Mouse (Mus musculus): ENCODE measurements around the gene Tmem210. TPM values are rescaled to one million over a fixed set of nuclear protein-coding genes. Genes with fewer than 3 reads are reported as not detected.

Tmem210 gene
- polyA plus RNA-seq, 1 experiment = not detected

DNA sequence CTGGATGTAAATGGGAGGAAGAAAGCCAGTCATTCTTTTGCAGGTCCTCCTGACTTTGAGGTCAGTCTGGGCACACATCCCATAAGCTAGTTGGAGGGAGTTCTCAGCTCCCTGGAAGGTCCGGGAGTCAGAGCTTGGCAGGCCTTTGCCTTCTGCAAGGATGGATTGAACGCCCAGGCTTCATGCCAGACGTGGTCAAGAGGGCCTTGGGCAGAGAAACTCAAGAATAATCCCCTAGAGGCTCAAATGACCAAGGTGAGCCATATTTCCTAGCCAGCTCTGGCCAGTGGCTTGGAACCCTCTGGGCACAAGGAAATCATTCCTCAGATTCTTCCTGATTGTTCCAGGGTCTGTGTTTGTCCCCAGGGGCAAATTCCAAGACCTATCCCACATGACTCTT is 23.1 kb upstream of the Tmem210 start:
- Histone ChIP-seq H3K36me3 (ENCODE audit: control insufficient read depth, insufficient read depth, low read length) (peaks cover 20% of the 10 kb centered on the region), H3K27me3 (ENCODE audit: control insufficient read depth, insufficient read depth, low read length) (no peaks in the 10 kb centered on the region), H3K4me1 (ENCODE audit: control insufficient read depth, insufficient read depth, insufficient read length, low read length) (peaks cover 6% of the 10 kb centered on the region; the same call in 1 of the 2 replicates), H3K4me3 (ENCODE audit: low read depth, low read length) (peak overlapping the region; percentile 80), H3K27ac (ENCODE audit: insufficient read depth, low read depth, low read length) (peak overlapping the region; percentile 98)
- TF ChIP-seq POLR2A (IDR thresholded peaks at IDR 0.05; ENCODE audit: low read depth, low read length) (peak; percentile 79; the same call in 1 of the 2 replicates), CTCF (IDR thresholded peaks at IDR 0.05; ENCODE audit: extremely low read depth, insufficient read length, insufficient replicate concordance, low read depth, low read length) (no peak)
- 24% methylated on average over 3 of the region's 3 CpGs for WGBS

DNA sequence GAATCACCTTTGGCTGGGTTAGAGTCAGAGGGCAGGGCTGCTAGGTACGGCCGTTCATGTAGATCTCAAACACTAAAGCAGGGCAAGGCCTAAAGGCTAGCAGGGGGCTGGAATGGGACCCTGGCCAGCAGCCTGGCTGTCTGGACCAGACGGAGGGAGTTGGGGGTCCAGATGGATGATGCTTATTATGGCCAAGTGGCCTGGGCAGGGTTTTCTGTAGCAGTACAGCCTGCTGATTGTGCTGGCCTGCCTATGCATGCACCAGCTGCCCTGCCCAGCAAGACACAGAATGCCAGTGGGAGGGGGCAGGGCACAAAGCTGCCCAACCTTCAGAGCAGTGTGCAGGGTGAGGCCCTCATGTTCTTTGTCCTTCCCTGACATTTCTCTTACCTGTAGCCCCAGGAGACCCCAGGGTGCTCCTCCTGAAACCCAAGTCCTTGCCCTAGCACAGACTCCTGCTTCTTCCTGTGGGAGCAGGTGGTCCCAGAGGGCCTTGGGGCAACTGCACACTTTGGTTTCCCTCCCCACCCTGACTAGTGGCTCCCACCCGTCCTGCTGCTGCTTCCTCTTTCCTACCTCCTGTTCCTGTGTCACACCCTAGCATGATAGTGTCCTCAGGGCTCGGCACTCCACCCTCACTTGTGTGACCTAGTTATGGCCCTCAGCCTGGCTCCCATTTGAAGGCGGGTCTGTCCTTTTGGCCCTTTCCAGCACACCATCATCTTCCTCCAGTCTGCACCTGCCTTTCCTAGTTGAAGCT is 21.9 kb upstream of the Tmem210 start:
- peaks cover 31% of the 10 kb centered on the region for H3K36me3 ChIP-seq (ENCODE audit: control insufficient read depth, insufficient read depth, low read length)
- peak overlapping the region; percentile 95 for H3K27ac ChIP-seq (ENCODE audit: insufficient read depth, low read depth, low read length)
- WGBS = 23% methylated on average over 6 of the region's 6 CpGs
- TF ChIP-seq CTCF (IDR thresholded peaks at IDR 0.05; ENCODE audit: extremely low read depth, insufficient read length, insufficient replicate concordance, low read depth, low read length) (no peak), POLR2A (IDR thresholded peaks at IDR 0.05; ENCODE audit: low read depth, low read length) (peak; percentile 53; the same call in 1 of the 2 replicates)
- no peaks in the 10 kb centered on the region for H3K27me3 ChIP-seq (ENCODE audit: control insufficient read depth, insufficient read depth, low read length)
- H3K4me3 ChIP-seq (ENCODE audit: low read depth, low read length) = peak overlapping the region; percentile 66
- peaks cover 6% of the 10 kb centered on the region; the same call in 1 of the 2 replicates for H3K4me1 ChIP-seq (ENCODE audit: control insufficient read depth, insufficient read depth, insufficient read length, low read length)

DNA sequence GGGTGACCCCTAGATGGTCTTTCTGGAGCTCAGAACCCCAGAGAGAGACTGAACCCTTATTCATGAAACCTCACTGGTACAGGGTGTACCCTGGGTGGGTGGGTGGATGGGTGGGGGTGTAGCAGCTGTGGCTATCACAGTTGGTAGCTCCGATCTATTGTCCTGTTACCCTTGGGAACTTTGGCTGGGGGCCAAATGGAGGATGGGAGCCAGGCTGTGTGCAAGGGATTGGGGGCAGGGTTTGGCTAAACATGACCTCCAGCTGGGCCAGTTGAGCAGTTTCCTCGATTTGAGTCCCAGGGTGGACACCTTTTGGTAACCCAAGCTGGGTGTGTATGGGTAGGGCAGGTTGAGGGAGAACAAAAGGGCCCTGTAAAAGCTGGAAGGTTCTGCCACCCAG is 21.2 kb upstream of the Tmem210 start:
- TF ChIP-seq POLR2A (IDR thresholded peaks at IDR 0.05; ENCODE audit: low read depth, low read length) (no peak), CTCF (IDR thresholded peaks at IDR 0.05; ENCODE audit: extremely low read depth, insufficient read length, insufficient replicate concordance, low read depth, low read length) (no peak)
- no peaks in the 10 kb centered on the region for H3K27me3 ChIP-seq (ENCODE audit: control insufficient read depth, insufficient read depth, low read length)
- peak overlapping the region; percentile 66 for H3K4me3 ChIP-seq (ENCODE audit: low read depth, low read length)
- peaks cover 32% of the 10 kb centered on the region for H3K36me3 ChIP-seq (ENCODE audit: control insufficient read depth, insufficient read depth, low read length)
- WGBS = 15% methylated on average over 2 of the region's 2 CpGs
- H3K27ac ChIP-seq (ENCODE audit: insufficient read depth, low read depth, low read length) = peak overlapping the region; percentile 95
- H3K4me1 ChIP-seq (ENCODE audit: control insufficient read depth, insufficient read depth, insufficient read length, low read length) = peaks cover 6% of the 10 kb centered on the region; the same call in 1 of the 2 replicates

DNA sequence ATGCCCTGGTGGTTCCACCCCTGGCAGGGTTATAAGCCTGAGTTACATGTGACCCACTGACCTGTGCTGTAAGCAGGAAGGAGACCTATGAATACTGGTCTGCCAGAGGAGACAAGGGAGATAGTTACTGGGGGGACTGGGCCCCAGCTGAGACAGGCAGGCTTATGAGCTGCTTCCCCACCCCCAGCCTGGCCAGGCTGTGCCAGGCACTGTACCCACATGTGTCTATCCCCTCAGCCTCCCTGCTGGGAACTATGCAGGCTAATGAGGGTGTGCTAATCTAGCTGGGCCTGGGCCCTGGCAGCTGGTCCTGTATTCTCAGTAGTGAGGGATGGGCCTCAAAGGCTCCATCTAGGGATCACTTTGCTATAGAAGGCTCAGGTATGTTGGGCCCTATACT is 20.7 kb upstream of the Tmem210 start:
- H3K27ac ChIP-seq (ENCODE audit: insufficient read depth, low read depth, low read length) = peak overlapping the region; percentile 95
- H3K36me3 ChIP-seq (ENCODE audit: control insufficient read depth, insufficient read depth, low read length) = peaks cover 32% of the 10 kb centered on the region
- no peak for TF ChIP-seq POLR2A (IDR thresholded peaks at IDR 0.05; ENCODE audit: low read depth, low read length)
- peak overlapping the region; percentile 66 for H3K4me3 ChIP-seq (ENCODE audit: low read depth, low read length)
- H3K4me1 ChIP-seq (ENCODE audit: control insufficient read depth, insufficient read depth, insufficient read length, low read length) = peaks cover 6% of the 10 kb centered on the region; the same call in 1 of the 2 replicates
- no peaks in the 10 kb centered on the region for H3K27me3 ChIP-seq (ENCODE audit: control insufficient read depth, insufficient read depth, low read length)

DNA sequence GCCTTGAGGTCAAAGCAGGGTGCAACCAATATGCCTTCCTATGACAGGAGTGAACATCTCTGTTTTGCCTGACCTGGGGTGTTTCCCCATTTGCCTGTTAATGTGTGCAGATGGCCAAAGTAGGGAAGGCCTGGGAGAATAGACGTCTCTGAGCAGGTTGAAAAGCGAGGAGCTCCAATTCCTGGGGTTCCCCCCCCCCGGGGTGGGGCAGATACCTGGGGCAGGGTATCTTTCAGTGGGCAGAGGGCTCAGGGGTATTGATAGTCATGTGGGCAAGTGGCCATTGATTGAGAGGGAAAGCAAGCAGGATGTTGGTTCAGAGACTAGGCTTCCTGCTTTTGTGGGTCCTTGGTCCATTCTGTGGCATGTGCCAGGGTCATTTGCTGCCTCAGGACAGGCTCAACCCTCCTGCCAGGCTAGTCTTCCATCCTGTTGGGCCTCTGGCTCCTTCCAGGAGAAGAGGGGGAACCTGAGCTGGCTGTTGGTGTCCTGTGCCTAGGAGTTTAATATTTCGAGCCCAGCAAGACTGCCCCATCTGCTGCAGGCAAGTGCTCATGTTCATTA is 20.1 kb upstream of the Tmem210 start:
- Histone ChIP-seq H3K4me1 (ENCODE audit: control insufficient read depth, insufficient read depth, insufficient read length, low read length) (peaks cover 9% of the 10 kb centered on the region), H3K27me3 (ENCODE audit: control insufficient read depth, insufficient read depth, low read length) (no peaks in the 10 kb centered on the region), H3K27ac (ENCODE audit: insufficient read depth, low read depth, low read length) (0 out of 2 replicates have a peak overlapping the region, but pooled peaks have one; percentile 95), H3K4me3 (ENCODE audit: low read depth, low read length) (0 out of 2 replicates have a peak overlapping the region, but pooled peaks have one; percentile 4), H3K36me3 (ENCODE audit: control insufficient read depth, insufficient read depth, low read length) (peaks cover 32% of the 10 kb centered on the region)
- WGBS = 56% methylated on average over 4 of the region's 4 CpGs
- TF ChIP-seq CTCF (IDR thresholded peaks at IDR 0.05; ENCODE audit: extremely low read depth, insufficient read length, insufficient replicate concordance, low read depth, low read length) = no peak
- TF ChIP-seq POLR2A (IDR thresholded peaks at IDR 0.05; ENCODE audit: low read depth, low read length) = no peak

DNA sequence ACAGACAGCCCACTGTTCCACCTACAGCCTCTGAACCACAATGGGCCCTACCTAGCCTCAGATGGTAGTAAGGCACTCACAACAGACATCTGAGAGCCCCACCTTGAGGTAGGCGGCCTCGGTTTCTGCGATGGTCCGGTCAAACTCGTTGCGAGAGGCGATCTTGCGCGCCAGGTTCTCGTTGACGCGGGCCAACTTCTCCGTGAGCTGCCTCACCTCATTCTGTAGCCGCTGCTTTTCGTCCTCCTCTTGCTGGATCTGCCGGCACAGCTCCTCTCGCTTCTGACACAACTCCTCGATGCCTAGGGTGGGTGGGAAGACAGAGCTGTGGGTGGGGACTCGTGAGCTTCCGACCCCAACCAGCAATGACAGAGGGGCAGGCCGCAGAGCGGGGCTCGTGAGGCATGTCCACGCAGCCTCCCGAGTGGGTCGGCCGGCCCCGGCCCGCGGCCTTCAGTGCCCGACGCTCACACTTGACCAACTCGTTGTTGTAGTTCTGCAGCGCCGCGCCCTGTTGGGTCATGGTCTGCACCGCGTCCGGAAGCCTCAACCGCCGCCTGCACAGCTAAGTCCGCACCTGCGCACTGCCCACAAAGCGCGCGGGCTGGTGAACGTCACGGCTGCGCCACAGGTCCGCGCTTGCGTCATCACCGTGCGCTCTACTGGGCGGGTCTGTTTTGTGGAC is 16.0 kb upstream of the Tmem210 start, which contains the start of the genes Ssna1 and Anapc2:
Gene Ssna1 (minus strand): TSS at position 612 of the 685 bp plus-strand sequence.
Gene Anapc2 (plus strand): TSS at position 652 of the 685 bp plus-strand sequence.
- Histone ChIP-seq H3K36me3 (ENCODE audit: control insufficient read depth, insufficient read depth, low read length) (peaks cover 51% of the 10 kb centered on the region), H3K27ac (ENCODE audit: insufficient read depth, low read depth, low read length) (peak within 1 kb of the TSS; percentile 45), H3K27me3 (ENCODE audit: control insufficient read depth, insufficient read depth, low read length) (no peaks in the 10 kb centered on the region), H3K4me3 (ENCODE audit: low read depth, low read length) (peak within 1 kb of the TSS; percentile 88), H3K4me1 (ENCODE audit: control insufficient read depth, insufficient read depth, insufficient read length, low read length) (peaks cover 14% of the 10 kb centered on the region)
- TF ChIP-seq POLR2A (IDR thresholded peaks at IDR 0.05; ENCODE audit: low read depth, low read length) (peak; percentile 13; the same call in 1 of the 2 replicates), CTCF (IDR thresholded peaks at IDR 0.05; ENCODE audit: extremely low read depth, insufficient read length, insufficient replicate concordance, low read depth, low read length) (no peak)
- under 1% methylated on average over 55 of the region's 55 CpGs for WGBS
